Mouse (Mus musculus) kidney, postnatal 25 days (tissue): Measurements from ENCODE around the gene Sf3a1.

Experiments used
- DNase-seq, 2 experiments: peaks; one replicate each; pipeline ENCODE4 v3.0.0; 2021; ENCODE audit warnings: mixed read lengths in 2 of 2

Sf3a1 gene

DNA sequence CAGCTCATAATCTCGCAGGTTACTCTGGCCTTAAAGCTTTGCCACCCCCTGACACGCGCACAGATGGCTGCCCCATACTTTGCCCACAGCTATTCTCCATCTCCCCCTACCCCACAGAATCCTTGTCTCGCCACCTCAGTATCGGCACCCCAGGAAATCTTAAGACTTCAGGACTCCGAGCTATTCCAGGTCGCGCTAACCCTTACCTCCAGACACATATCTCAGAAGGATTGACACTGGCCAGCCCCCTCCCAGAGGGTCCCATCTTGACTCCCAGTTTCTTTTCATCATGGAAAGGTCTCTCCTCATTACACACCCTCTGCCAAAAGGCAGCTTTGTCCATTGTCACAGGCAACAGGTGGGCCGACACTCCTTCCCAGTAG, 27.2 kb downstream of the Sf3a1 start:
- no peak for DNase-seq

DNA sequence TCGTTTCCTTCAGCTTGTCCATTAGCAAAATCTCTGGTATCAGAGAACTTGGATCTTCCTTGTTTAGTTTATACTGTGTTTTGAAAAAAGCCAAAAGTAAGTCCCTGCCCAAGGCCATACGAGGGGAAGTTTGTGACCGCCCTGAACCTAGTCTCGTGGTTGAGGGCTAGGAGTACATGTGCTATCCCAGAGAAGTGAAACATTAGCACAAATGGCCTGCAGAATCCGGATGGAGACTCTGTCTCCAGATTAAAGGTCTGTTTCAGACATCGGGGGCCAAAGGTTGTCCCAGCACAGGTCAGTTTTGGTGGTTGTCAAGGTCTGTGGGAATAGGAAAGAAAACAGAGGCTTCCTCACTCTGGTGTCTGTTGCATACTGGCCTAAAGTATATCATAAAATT, 29.0 kb downstream of the Sf3a1 start:
- DNase-seq = peak; percentile 76 to 89

DNA sequence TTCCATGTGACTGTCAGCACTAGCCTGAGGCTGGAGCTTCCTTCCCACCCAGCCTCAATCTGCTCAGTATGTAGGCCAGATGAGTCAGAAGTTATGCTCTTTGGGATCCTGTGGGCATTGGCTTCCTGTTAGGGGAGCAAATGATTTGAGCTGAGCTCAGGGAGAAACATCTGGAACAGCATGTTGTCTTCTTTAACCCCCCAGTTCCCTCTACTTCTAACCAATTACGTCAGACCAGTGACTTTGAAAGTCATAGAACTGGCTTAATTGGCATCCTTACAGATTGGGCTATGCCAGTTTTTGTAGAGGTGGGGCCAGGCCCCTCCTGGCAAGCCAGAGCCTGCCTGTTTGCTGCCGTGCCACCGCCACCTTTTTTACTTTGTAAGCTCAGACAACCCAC, 30.5 kb downstream of the Sf3a1 start:
- peak in 1 of 2 experiments; percentile 45 for DNase-seq

DNA sequence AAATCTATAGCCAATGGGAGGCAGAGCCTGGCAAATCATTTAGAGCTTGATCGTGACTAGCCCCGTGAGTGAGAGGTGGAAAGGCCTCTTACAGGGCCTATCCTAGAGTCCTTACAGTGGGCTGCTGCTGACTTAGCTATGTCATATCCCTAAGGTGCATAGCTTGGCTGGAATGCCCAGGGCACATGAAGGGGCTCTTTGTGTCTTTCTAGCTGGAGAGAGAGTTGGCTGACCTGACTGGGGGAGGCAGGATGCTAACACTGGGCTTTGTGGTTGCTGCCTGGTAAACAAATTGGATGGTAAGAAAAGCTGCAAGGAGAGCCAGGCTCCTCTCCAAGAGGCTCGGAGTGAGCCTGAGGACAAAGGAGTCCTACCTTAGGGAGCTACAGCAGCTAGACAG, 32.6 kb downstream of the Sf3a1 start:
- peak in 1 of 2 experiments; percentile 33 for DNase-seq

DNA sequence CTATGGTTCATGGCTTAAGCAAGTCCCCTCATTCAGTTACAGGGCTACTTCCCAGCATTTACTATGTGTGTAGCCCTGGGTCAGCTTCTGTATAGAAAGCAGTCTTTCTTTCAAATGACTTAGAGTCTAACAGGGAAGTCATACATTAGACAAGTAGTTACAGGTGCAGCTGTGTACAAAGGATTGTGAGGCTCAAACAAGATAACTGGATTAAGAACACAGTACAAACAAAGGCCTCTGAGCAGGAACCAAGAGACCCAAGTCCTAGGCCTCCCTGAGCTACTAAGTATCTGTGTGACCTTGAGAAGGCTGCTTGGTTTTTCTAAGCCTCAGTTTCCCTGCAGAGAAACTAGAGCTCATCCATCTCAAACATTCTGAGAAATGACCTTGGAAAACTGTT, 33.3 kb downstream of the Sf3a1 start:
- no peak for DNase-seq

DNA sequence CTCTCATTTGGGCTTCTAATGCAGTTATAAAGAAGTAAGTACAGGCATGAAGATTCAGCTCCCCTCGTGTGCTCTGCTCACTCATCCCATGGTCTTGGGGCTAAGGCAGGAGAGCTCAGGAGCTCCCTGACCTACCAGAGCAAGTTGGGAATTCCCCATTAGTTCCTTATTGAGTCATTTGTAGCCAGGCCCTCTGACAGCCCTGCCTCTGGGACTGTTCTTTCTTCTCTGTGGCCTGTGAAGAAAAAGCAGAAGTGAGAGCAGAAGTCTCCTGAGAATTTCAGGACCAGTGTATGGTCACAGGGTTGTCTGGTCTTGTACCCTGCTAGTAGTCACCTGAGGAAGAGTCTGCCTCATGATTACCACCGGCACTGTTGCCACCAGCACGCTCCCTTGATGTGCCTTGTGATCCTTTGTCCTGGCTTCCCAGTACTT, 35.5 kb downstream of the Sf3a1 start:
- DNase-seq = no peak

DNA sequence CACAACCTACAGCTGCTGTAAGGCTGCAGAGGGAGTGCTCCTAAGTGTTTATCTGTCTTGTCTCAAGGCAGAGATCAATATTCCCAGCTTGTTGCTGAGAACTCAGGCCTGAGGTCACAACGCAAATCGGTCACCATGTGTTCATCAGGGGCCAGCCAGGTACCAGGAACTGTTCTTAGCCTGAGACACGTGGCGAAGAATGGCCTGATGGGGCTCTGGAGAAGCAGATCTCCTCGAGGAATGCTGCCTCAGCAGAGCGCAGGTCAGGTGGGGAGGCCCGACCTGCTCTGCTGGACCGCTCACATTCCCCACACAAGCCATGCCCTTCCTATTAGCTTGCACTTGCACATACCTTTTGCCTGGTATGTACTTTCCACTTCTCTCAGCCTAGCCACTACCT, 36.5 kb downstream of the Sf3a1 start:
- peak; percentile 81 to 93 for DNase-seq

DNA sequence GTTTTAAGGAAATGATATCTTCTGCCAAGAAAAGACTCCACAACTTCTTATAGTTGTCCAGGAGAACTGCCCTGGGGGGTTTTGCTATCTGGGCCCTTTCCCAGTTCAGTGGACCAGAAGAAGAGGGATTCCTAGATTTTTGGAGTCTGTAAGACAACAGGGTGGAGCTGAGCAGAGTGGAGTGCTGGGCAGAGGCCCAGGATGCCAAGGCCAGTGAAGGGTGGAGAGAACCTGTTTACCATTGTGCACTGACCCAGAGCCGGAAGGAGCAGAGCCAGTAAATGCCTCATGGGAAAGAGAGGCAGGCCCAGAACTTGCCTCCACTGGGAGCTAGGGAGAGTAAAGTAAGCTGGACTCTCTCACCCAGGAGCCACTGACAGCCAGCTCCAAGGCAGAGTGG, 37.5 kb downstream of the Sf3a1 start:
- DNase-seq = peak; percentile 83 to 94

DNA sequence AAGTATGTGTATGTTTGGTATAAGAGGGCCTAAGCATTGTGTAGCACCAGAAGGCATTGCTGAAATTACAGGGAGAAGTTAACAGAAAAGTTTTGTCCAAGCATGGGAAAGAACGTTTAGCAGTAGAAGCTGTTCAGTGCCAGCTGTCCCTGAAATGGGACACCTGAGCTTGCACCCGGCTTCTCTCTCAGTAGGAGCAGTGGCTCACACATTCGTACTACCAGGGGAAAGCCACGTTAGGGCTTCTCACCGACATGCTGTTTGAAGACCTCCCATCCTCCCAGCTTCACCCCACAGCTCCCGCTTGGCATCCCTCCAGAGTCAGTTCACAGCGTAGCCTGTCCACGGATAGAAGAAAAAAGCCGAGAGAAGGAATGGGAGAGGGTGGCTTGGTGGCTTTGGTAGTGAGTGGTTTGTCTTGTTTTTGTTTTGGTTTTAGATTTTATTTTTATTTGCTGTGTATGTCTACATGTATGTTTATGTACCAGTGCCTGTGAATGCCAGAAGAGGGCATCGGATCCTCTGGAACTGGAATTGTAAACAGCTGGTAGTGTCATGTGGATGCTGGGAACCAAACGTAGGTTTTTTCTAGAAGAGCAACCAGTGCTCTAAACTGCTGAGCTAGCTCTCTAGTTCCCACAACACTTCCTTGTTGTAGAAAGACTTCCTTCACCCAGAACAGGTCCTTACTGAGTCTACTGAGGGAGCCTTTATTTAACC, 42.0 kb downstream of the Sf3a1 start:
- DNase-seq = peak; percentile 62 to 65

DNA sequence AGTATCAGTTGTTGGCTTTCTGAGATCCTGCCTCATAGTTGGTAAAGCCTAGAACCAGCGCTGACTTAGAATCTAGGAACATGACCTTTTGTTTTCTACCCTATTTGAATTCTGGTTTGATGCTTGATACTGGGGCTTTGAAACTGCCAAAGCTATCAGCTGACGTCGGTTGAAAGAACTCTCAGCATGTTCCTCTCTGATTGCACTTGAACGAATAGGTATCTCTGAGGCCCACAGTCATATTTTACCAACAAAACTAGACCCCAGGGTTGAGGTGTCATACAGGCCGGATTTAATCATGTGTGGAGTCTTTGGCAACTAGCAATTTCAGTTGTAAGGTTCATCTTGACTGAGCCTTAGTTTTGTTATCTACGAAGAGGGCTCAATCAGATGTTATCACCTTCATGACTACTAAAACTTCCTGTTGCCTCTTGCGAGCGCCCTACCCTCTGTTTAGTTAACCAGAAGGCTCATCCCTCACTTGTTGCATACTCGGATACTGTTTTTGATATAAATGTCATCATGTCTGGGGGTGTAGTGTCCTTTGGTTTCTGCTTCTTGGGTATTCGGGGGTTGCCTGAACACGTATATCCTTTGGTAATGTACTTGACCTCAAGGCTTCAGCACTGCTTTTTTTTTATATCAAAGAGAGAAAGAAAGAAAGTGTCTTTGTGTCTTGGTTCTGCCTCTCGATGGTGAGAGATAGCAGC, 43.0 kb downstream of the Sf3a1 start:
- no peak for DNase-seq

DNA sequence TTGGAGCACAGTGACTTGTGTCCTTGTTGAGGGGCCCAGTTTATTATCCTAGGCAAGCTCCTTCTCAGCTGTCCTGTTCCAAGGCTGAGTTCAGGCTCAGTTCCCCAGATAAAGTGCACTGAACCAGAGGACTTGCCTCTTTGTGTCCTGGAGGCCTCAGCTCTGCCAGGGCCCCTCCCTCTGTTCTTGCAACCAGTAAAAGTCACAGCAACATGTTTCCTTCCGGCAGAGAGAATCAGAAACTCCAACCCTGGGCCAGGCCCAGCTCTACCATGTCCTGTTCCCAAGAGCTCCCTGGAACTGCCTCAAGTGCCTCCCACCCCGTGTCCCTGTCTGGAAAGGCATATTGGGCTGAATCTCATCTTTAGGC, 43.5 kb downstream of the Sf3a1 start:
- peak; percentile 81 to 93 for DNase-seq

DNA sequence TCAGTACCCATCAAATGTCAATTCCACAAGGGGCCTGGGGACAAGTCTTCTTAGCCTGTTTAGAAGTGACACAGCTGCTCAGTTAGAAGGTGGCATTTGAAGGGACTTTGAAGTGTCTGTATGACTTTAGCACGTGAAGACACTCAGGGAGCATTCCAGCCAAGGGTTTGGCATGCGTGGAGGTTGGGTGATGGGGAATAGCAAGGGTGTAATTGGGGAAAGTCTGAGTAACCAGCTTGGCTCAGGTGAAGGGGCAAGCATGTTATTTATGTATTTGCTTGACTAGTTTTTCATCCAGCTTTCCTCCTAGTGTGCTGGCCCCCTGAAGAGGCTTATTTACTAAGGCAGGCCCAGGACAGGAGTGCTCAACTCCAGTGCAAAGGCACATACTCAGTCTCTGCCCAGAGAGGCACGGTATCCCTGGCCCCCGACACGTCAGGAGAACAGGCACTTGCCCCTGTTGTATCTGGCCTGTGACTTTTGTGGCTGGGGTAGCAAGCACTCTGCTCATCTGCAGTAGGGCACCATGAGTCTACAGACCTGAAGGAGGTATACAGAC, 45.0 kb downstream of the Sf3a1 start:
- DNase-seq = no peak

DNA sequence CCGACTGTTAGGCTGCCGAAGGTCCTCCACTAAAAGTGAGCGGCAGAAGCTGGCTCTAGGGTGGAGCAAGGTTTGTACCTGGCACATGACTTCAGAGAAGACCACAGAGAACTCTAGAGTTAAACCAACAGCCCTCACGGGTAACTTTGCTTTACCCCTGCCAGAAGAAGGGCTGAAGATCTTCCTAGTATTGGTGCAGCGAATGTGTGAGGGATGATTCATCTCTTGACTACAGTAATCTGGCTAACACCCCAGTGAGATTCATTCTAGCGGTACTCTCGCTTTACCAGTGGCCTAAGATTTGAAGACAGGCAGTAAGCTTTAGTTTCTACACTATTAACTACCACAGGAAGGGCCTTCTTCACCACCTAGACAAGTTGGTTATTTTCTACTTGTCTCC, 45.8 kb downstream of the Sf3a1 start:
- DNase-seq = no peak

DNA sequence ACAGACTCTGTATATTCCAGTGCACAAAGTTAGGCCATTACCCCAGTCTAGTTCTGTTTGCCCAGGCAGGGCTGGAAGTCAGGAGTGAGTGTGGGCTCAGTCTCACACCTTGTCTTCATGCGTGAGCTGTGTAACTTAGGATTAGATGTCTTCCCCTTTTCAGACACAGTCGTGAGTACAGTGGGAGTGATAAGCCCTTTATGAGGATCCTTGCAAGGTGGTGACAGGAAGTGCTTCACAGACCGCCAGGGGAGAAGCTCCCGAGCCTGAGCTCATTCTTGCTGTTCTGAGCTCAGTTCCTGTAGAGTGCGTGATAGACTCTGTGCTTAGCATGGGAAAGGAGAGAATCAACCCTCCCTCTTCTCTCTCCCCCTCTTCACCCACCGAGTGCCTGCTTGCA, 46.4 kb downstream of the Sf3a1 start:
- DNase-seq = no peak

DNA sequence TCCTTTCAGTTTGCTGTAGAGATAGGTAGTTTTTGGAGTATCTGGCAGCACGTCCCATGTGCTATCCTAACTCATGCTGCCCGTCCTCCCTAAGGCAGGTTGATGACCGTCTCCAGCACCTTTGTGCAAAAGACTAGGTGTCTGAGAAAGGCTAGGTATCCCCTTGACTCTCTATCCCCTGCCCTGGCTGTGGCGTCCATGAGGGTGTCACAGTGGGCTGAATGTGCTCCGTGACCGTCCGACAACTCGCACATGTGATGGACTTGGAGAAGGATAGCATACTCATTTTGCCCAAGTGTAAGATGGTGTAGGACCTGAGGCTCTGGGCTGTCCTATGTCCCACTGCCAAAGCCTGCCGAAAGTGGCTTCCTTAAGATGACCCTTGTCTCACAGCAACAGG, 47.5 kb downstream of the Sf3a1 start:
- no peak for DNase-seq

DNA sequence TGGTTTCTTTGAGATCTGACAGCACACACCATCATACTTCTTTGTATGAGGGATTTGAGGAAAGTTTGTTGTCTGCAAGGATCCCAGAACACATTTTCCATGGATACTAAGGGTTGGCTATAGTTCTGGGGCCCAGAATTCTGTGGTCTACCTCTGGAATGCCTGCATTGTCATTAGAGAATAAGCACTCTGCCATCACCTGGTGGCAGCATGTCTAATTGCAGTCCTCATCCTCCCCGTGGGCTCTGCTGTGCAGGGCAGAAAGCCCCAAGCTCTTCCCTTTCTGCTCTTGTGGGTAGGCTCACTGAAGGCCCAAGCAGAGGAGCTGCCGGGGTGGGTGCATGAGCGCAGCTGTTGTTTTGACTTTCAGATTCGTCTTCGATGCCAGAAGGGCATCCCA, 49.4 kb downstream of the Sf3a1 start:
- DNase-seq = no peak

DNA sequence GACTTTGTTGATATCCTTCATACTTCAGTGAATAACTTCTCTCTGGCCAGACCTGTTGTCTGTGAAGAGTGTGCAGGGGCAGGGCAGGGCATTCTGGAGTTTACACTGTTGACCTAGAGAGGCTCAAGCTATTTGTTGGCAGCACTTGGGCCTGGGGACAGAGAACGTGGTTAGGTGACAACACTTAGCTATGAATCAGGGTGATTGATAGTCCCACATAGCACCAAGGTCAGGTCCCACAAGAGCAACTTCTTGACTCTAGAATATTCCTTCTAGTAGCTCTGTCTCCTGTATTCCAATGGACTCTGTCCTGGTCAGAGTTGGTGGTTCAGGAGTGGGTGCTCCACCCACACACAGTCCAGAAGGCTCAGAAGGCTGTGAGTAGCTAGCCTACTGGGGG, 50.6 kb downstream of the Sf3a1 start:
- DNase-seq = no peak

DNA sequence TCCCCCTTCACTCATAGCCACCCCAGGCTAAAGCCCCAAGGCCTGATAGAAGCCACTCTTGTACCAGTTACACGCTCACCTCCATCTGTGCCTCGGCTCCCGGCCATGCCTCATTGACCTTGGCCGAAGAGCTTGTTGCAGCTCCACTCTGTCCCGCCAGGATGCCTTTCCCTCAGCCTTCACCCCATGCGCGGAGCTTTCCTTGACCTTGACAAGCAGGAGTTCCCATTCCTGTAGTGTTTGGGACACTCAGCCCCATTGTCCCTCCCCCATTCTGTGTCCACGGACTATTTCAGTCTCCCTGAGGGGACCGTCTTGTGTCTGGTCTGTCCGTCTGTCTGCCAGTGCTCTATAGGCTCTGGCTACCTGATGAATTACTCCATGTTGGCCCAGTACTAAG, 53.0 kb downstream of the Sf3a1 start:
- peak in 1 of 2 experiments; percentile 72 for DNase-seq

DNA sequence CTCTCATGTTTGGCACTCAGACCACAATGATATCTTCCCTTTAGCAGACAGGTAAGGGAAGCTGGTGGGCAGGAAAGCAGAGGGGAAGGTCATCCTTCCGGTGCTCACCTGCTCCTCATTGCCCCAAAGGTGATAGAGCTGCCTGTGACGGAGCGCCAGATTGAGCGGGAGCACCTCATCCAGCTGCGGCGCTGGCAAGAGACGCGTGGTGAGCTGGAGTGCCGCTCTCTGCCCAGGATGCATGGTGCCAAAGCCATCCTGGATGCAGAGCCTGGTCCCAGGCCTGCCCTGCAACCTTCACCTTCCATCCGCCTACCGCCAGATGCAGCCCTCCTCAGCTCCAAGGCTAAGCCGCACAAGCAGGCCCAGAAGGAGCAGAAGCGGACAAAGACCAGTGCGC, 54.4 kb downstream of the Sf3a1 start:
- no peak for DNase-seq

DNA sequence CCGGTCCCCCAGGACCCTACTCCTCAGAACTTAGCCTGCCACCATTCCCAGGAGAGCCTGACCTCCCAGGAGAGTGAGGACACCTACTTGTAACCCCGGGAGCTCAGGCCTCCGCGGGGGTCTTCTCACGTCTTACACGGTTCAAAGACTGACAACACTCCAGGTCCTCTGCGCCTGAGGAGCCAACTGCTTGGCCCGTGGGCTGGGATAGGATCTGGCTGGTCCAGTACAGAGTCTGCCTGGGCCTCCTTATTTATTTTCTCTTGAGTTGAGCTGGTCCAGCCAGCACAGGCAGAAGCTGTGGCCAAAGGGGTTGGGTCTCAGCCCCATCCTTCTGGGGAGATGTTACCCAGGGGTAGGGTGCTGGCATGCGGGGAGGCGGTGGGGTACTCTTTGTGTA, 54.9 kb downstream of the Sf3a1 start:
- DNase-seq = no peak

DNA sequence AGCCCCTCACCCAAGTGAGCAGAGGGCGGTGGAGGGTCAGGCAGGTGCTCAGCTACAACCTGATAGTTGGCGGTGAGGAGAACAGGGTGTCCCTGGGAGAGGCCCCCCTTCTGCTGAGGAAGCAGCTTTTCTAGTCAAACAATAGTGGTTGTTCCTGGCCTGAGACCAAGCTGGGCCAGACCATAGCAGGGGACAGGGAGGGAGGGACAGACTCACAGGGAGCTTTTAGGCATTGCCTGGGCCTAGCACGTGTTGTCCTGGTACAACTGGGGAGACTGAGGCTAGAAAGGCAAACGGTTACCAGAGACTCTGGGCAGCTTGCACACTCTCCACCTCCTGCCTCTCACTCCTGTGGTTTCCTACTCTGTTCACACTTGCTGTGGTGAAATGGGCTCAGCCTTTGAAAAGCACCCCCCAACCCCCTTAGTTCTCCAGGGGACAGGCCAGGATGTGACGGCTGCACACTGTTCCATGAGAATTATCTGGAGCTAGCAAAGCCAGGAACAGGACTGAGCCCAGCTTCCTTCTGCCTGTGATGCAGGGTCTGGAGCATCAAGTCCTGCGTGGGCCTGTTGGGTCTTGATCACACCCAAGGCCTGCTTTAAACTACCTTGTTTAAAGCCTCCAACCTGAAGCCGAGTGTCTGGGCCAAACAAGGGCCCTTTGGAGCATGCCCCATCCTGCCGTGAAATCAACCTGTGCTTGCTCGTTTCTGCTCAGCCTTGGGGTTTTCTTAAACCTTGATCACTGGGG, 56.3 kb downstream of the Sf3a1 start:
- peak; percentile 80 to 92 for DNase-seq

DNA sequence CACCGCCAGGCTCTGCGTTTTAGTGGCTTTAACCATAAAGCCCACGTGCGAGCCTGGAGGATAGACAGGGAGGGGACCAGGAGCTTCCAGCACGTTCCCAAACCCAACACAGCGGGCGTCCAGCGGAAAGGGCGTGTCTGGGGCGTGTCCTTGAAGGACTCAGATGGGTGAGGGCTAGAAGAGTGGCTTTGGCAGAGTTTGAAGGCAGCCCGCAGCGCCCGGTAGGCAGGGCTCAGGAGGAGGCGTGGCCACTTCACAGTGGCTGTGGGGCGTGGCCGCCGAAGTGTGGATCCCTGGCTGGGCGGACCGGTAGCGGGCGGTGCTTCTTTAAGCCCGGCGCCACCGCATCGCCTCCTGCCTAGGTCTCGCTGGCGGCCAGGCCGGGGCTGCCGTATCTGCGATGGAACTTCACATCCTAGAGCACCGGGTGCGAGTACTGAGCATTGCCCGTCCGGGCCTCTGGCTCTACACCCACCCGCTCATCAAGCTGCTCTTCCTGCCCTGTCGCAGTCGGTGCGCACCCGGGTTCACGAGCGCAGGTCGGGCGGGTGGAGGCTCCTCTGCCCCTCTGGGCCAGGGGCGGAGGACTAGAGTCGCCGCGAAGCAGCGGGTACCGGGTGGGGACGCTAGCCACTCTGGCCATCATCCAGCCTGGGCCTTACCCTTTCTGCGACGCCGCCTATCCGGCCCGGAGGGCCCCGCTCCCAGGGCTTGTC, 57.9 kb downstream of the Sf3a1 start, which contains the start of gene Castor1:
Castor1 (plus strand) TSS at position 312 of the 716 bp plus-strand sequence.
- DNase-seq = peak; percentile 97 to 98

DNA sequence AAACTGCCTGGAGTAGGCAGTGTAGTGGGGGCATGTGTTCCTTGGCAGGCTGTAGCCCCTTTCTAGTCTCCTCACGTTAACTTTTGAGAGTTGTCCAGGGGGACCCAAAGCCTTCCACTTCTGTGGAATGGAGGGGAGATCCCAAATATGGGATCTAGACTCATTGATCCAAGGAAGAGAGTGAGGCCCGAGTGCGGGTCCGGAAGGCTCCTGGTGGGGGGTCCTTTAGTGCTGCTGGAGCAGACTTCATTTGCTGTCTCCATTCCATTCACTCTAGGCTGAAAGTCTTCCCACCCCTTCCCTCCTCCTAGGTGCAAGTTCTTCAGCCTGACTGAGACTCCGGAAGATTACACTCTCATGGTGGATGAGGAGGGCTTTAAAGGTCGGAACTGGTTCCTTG, 58.5 kb downstream of the Sf3a1 start:
- DNase-seq = no peak
